Mouse (Mus musculus): ENCODE measurements around the gene Atp23.

- no peak for TF ChIP-seq ZNF384 (IDR thresholded peaks at IDR 0.05; ENCODE audit: low read depth, low read length)
- TF ChIP-seq CHD2 (IDR thresholded peaks at IDR 0.05; ENCODE audit: low read depth, low read length): no peak
- no peak for TF ChIP-seq ZC3H11A (IDR thresholded peaks at IDR 0.05; ENCODE audit: borderline replicate concordance, low read depth, low read length)
Observed at GRCm38 (mm10) chr10:126927101-126927961, 26.2 kb upstream of the Atp23 start.
